Mouse (Mus musculus): ENCODE measurements around the gene Hspa1l.
"Not testable (repeated sequence)": the region's sequence is repeated elsewhere in the genome, so short reads cannot be mapped to it uniquely, and the experiment has no call there.

Gene Hspa1l

GRCm38 (mm10) chr17:34975581-34976492 lies 3.3 kb downstream of the Hspa1l start:
- no peak for DNase-seq (ENCODE audit: low read depth, low spot score)

DNA sequence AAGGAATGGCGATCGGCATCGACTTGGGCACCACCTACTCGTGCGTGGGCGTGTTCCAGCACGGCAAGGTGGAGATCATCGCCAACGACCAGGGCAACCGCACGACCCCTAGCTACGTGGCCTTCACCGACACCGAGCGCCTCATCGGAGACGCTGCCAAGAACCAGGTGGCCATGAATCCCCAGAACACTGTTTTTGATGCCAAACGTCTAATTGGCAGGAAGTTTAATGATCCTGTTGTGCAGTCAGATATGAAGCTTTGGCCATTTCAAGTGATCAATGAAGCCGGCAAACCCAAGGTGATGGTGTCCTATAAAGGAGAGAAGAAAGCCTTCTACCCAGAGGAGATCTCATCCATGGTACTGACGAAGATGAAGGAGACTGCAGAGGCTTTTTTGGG lies 4.5 kb downstream of the Hspa1l start:
- DNase-seq (ENCODE audit: low read depth, low spot score) = no peak

- no peak for DNase-seq (ENCODE audit: low read depth, low spot score)
These were observed 5.7 kb downstream of the Hspa1l start for GRCm38 (mm10) chr17:34978239-34978638.

- no peak for DNase-seq (ENCODE audit: low read depth, low spot score)
These were observed 7.1 kb downstream of the Hspa1l start for GRCm38 (mm10) chr17:34979631-34980030.

DNA sequence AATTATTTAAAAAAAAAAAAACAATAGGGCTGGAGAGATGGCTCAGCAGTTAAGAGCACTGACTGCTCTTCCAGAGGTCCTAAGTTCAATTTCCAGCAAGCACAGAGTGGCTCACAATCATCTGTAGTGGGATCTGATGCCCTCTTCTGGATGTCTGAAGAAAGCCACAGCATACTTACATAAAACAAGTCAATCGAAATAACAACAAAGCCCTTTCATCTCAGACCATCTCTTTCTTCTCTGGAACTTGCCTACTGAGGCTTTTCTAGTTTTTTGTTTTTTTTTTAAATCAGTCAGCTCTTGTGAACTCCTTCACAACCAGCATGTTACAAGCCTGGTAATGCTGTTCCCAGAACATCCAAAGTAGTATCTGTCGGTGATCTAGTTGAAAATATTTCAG lies 8.2 kb downstream of the Hspa1l start:
- DNase-seq (ENCODE audit: low read depth, low spot score) = peak; percentile 82

- DNase-seq (ENCODE audit: low read depth, low spot score) = peak; percentile 95
These were observed 9.2 kb downstream of the Hspa1l start, which contains the start of gene Lsm2 for GRCm38 (mm10) chr17:34981690-34982180. Lsm2 (plus strand) TSS chr17:34981862.

DNA sequence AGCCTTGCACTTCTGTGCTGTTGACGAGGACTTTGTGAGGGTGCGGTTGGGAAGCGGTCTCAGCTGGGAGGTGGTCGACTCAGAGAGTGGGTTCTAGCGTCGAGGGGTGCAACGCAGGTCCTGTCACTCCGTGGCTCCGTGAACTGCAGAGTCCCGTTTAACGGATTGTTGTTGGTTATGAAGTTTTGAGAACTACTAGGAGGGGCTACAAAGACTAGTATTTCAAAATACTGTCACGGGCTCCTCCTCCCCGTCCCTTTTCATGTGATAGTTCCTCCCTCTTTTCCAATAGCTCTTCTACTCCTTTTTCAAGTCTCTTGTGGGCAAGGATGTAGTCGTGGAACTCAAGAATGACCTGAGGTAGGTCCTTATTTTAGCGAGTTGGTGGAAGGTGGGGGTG lies 9.8 kb downstream of the Hspa1l start:
- DNase-seq (ENCODE audit: low read depth, low spot score) = no peak

- DNase-seq (ENCODE audit: low read depth, low spot score) = peak; percentile 70
These were observed 11.7 kb downstream of the Hspa1l start for GRCm38 (mm10) chr17:34984218-34984617.

- no peak for DNase-seq (ENCODE audit: low read depth, low spot score)
These were observed 22.2 kb downstream of the Hspa1l start for GRCm38 (mm10) chr17:34994751-34995150.

DNA sequence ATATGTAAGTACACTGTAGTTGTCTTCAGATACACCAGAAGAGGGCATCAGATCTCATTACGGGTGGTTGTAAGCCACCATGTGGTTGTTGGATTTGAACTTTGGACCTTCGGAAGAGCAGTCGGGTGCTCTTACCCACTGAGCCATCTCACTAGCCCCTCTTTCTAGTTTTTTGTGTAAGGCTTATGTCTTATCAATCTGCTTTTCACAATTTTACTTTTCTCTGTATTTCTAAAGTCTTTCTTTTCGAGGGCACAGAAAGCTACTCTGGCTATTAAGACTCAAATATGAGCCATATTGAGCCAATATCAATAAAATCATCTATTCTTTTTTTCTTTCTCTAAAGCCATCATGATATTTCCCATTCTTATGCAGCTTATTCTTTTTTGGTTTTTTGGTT lies 22.7 kb downstream of the Hspa1l start:
- DNase-seq (ENCODE audit: low read depth, low spot score) = not testable (repeated sequence)

- DNase-seq (ENCODE audit: low read depth, low spot score) = not testable (repeated sequence)
These were observed 23.4 kb downstream of the Hspa1l start for GRCm38 (mm10) chr17:34995927-34996326.

GRCm38 (mm10) chr17:34996411-34997141 lies 24.1 kb downstream of the Hspa1l start:
- DNase-seq (ENCODE audit: low read depth, low spot score) = no peak

DNA sequence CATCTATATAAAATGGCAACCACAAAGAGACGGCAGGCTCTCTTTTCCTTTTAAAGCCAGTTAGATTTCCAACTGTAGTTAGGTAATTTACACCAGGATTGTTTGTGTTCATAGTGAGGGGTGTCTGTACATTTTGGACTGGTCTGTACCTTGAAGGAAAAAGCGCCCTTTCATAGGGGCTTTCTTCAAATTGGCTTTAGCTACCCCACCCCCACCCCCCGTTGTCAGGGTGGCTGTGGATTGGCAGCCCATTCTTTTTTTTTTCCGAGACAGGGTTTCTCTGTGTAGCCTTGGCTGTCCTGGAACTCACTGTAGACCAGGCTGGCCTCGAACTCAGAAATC lies 24.6 kb downstream of the Hspa1l start:
- no peak for DNase-seq (ENCODE audit: low read depth, low spot score)

DNA sequence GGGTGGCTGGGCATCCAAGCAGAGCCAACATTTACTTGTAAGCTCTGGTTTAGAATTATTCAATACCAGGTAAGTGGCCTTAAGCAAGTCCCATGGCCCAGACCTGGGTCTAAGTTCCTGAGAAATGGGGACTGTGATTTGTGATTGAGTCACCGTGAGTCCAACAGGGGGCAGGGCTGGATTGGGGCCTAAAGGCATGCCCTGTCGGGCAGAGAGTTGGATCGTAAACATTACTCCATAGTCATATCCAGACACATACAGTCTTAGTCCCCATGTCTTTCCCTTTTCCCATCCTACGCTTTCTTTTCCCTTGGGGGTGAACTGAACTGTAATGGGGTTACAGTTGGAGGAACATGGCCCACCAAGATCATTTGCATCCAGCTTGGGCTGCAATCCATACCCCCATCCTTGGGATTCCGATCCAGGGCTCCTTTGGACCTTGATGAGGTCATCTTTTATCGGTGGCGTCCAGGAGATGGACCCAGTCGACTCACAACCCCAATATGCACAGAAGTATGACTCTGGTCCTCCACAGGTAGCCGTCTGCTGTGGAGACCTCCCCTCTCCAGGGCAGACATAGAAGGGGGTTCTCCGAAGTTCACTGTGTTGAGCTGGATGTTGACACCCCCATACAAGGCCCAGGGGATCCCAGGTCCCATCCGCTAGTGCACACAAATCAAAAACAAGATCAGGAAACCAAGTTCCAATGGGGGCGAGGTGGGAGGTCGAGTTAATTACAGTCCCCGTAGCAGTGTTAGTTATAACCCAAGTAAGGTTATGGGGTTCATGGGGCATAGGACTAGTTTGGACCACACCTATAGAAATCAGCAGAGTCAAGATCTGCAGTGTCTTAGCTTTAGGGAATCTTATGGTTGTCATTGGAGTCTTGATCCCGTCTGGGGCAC lies 26.3 kb downstream of the Hspa1l start:
- DNase-seq (ENCODE audit: low read depth, low spot score) = no peak

- DNase-seq (ENCODE audit: low read depth, low spot score) = peak; percentile 62
These were observed 27.6 kb downstream of the Hspa1l start for GRCm38 (mm10) chr17:34999871-35000716.

- peak; percentile 89 for DNase-seq (ENCODE audit: low read depth, low spot score)
These were observed 28.4 kb downstream of the Hspa1l start, which contains the start of gene Vars for GRCm38 (mm10) chr17:35000717-35001451. Vars (plus strand) TSS chr17:35000987.

DNA sequence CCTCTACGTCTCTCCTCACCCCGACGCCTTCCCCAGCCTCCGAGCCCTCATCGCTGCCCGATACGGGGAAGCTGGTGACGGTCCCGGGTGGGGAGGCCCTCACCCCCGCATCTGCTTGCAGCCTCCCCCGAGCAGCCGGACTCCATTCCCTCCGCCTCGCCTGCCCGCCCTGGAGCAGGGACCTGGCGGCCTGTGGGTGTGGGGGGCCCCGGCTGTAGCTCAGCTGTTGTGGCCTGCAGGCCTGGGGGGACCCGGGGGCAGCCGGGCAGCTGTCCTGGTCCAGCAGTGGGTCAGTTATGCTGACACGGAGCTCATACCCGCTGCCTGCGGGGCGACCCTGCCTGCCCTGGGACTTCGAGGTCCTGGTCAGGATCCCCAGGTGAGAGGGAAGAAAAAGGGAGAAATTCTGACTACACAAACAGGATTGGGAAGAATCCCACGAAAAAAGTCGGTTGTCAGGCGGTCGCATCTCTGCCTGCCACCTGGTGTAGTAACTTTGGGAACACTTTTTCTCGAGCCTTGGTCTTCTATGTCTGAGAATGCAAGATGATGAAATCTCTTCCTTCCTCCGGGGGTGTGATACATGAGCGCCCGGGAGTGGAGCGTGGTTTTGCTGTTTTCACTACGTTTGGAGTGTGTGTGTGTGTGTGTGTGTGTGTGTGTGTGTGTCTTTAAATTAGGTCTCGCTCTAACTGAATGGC lies 29.1 kb downstream of the Hspa1l start:
- peak; percentile 81 for DNase-seq (ENCODE audit: low read depth, low spot score)

DNA sequence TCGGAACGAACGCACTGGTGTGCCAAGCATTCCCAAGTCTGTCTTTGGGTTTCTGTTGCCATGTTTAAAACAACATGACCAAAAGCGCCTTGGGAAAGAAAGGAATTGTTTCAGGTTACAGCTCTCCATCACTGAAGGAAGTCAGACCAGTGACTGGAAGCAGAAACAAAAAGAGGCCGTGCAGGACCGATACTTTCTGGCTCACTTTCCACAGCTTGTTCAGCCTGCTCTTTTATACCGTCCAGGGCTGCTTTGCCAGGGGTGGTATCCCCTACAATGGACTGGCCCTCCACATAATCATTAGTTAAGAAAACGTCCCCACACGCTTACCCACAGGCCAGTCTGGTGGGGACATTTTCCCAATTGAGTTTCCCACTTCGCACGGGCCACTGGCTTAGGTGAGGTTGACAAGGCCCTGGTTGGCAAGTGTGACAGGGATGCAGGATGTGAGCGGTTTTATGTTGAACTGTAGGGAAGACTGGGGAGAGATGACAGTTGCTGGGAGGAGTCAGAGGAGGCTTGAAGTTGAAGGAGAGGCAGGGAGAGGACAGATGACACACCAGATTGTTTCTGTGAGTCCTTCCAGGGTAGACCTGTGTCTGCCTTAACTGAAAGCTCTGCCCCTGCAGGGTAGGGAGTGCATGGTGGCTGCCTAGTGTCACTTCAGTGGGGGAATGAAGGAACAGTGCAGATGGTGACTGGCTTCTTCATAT lies 29.8 kb downstream of the Hspa1l start:
- DNase-seq (ENCODE audit: low read depth, low spot score) = peak; percentile 51

Measured in CD4-positive helper T cell, adult 2 months (primary cell).